Mouse (Mus musculus): ENCODE results near the gene Olfr68.
"Not testable (repeated sequence)": the region's sequence is repeated elsewhere in the genome, so short reads cannot be mapped to it uniquely, and the experiment has no call there.

Gene Olfr68

GRCm38 (mm10) chr7:103779598-103779997 lies at the start of gene Olfr68:
Gene Olfr68 (minus strand): TSS chr7:103779698.
- no peak for DNase-seq

GRCm38 (mm10) chr7:103827808-103828207 lies 48.3 kb upstream of the Olfr68 start, which contains the start of gene Hbb-bs:
Gene Hbb-bs (minus strand): TSS chr7:103828096.
- DNase-seq = no peak

GRCm38 (mm10) chr7:103827139-103827538 lies 47.6 kb upstream of the Olfr68 start:
- not testable (repeated sequence) for DNase-seq

DNA sequence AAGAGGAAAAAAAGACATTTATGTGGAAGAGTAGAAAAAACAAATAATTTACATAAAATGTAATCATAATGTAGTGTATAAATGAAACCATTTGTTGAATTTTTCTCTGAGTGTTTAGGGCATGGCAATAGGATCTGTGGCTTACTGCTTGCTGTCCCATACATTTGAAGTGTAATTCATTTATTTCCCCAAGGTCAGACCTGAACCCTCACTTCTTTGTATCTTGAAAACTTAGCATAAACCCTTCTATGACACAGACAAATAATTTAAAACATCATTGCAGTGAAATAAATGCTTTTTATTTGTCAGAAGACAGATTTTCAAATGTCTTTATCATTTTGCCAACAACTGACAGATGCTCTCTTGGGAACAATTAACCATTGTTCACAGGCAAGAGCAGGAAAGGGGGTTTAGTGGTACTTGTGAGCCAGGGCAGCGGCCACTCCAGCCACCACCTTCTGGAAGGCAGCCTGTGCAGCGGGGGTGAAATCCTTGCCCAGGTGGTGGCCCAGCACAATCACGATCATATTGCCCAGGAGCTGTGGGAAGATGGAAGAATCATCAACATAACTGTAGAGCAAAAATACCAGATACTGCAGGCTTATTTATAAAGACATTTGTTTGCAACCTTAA lies 46.9 kb upstream of the Olfr68 start:
- no peak for DNase-seq

- no peak for DNase-seq
Observed at GRCm38 (mm10) chr7:103825536-103826254, 46.2 kb upstream of the Olfr68 start.

- no peak for DNase-seq
Observed at GRCm38 (mm10) chr7:103824597-103824996, 45.1 kb upstream of the Olfr68 start.

- not testable (repeated sequence) for DNase-seq
Observed at GRCm38 (mm10) chr7:103815085-103815484, 35.6 kb upstream of the Olfr68 start.

- DNase-seq = no peak
Observed at GRCm38 (mm10) chr7:103813766-103814165, 34.3 kb upstream of the Olfr68 start, which contains the start of gene Hbb-bt. Gene Hbb-bt (minus strand): TSS chr7:103813996.

DNA sequence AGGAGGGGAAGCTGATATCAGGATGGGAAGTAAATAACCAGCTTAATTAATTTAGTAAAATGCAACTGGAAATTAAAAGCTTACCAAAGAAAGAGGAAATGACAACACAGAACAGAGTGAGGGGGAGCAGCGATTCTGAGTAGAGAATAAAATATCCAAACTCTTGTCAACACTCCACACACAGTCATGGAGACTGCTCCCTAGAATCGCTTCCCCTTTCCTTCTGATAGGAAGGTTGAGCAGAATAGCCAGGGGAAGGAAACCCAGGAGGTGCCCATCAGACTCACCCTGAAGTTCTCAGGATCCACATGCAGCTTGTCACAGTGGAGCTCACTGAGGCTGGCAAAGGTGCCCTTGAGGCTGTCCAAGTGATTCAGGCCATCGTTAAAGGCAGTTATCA lies 33.7 kb upstream of the Olfr68 start:
- DNase-seq = not testable (repeated sequence)

GRCm38 (mm10) chr7:103812174-103812573 lies 32.7 kb upstream of the Olfr68 start:
- no peak for DNase-seq

DNA sequence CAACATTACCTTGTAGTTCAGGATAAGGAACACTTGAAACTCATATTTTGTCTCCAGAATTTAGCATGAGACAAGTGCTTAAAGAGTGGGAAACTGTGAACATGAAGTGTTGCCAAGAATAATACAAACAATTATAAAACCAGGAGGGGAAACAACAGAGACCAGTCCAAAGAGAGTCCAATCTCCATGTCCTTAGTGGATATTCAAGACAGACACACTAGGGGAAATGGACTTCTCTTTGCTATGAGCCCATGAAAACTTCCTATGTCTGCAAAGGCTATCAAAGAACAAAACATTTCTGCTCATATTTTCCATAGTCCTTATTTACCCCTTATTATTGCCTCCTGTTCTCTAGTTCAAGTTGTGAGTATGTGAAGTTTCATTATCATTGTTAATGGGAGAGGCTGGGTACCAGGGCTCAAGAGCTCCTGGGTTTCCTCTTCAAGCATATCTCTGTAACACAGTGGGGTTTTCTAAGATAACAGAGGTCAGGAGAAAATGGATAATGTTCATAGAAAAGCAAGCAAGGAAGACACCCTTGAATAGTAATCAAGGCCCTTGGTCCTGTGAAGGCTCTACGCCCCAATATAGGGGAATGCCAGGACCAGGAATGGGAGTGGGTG lies 31.8 kb upstream of the Olfr68 start:
- DNase-seq = no peak

DNA sequence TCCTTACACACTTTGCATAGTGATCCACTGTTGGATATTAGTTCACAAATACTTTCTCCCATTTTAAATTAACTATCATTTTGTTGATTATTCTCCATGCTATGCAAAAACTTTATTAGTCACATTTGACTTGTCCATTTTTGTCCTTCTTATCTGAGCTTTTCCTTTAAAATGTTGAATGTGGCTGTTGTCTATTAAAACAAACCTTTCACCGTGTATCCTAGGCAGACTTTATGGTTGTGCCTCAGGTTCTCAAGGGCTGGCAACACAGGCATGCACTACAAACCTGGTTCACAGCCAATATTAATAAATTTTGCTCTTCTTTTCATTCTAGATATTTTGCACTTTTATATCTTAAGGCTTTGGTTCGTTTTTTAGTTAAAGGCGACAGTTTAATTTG lies 31.2 kb upstream of the Olfr68 start:
- DNase-seq = no peak

- DNase-seq = no peak
Observed at GRCm38 (mm10) chr7:103810296-103810695, 30.8 kb upstream of the Olfr68 start.

DNA sequence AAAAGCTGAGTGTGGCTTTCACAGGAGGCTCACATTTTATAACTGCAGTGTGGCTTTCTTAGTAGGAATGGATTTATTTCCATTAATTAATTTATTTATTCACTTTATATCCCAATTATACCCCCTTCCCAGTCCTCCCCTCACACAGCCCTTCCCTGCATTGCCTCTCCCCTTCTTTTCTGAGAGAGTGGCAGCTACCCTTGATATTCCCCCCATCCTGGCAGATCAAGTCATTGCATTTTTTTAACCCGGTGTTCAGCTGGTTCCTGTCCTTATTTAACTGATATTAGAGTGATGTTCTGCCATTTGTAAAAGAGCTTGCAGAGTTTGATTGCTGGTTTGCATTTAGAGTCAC lies 30.3 kb upstream of the Olfr68 start:
- DNase-seq = no peak

DNA sequence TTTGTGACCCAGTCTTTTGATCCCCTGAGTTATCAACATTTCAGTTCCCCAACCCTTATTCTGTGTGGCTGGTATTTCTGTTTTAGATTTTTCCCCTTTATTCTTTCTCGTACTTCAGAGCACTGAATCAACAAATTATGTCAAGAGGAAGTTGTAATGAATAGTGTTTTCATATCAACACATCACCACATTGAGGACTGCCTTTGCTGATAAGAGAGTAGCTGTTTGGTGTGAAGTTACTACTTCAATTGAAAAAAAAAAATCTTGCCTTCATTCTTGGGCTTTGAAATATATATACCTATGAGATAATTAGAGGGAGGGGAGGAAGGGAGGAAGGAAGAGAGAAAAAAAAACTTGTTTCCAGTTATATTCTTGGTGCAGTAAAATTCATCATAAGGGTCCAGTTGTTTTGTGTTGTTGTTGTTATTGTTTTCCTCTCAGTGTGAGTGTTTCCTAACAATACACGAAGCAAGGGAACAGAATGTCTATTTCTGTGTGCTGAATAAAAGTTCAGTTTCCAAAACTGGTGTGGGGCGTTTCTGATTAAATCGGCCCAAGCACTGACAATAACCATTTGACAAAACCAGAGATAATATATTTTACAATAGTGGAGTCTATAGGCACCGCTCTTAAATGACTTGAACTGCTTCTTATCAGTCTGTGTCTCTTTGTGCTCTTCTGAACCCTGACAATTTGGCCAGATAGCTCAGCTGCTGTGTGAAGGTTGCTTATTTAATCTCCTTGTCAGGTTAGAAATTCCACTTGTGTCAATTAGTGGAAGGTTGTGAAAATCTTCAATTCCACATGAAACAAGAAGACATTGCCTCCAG lies 29.7 kb upstream of the Olfr68 start:
- no peak for DNase-seq

DNA sequence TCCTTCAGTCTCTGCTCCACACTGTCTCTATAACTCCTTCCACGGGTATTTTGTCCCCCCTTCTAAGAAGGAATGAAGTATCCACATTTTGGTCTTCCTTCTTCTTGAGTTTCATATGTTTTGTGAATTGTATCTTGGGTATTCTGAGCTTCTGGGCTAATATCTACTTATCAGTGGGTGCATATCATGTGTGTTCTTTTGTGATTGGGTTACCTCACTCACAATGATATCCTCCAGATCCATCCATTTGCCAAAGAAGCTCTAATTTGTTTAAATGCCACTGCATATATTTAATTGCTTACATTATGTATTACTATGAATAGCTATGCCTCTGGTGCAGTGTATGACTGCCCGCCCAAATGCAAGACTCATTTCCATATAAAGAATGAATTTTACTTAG lies 28.6 kb upstream of the Olfr68 start:
- not testable (repeated sequence) for DNase-seq

- DNase-seq = no peak
Observed at GRCm38 (mm10) chr7:103806856-103807255, 27.4 kb upstream of the Olfr68 start.

DNA sequence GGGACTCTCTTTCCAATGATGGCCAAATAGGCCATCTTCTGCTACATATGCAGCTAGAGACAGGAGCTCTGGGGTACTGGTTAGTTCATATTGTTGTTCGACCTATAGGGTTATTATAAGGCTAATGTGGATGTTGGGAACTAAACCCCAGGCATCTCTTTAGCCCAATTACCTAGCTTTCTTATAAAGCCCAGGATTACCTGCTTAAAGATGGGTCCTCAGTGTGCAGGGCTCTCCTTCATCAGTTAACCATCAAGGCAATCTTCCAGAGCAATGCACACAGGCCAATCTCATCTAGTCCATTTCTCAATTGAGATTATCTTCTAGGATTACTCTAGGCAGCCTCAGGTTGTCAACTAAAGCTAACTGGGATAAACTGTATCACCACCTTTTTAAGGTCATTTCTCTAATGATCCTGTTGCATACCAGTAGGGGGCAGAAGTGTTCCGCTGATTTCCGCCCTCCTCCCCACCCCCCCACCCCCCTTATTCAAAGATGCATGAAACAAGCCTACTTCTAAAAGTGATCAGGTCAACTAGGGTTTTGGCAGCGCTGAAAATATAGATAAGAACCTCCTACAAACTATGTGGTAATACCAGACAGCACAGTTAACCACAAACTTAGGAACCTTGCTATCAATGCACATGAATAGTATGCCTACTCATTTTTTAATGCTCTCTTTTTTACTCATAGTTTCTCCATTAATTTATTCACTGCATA lies 13.3 kb upstream of the Olfr68 start:
- no peak for DNase-seq

GRCm38 (mm10) chr7:103791721-103792120 lies 12.2 kb upstream of the Olfr68 start, which contains the start of gene Olfr67:
Gene Olfr67 (minus strand): TSS chr7:103791821.
- DNase-seq = no peak

DNA sequence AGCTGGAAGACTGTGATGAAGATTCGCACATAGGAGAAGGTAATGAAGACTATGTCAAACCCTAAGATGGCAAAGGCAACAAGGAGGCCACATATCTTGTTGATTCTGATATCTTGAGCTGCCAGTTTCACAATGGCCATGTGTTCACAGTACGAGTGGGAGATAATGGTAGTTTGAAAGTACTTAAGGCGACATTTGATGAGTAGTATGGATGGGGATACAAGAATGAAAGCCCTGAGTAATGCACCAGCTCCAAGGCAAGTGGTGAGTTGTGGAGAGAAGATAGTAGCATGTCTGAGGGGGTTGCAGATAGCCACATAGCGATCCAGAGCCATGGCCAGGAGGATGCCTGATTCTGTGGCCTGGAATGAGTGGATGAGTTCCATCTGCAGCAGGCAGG lies 1.8 kb downstream of the Olfr68 start:
- not testable (repeated sequence) for DNase-seq

DNA sequence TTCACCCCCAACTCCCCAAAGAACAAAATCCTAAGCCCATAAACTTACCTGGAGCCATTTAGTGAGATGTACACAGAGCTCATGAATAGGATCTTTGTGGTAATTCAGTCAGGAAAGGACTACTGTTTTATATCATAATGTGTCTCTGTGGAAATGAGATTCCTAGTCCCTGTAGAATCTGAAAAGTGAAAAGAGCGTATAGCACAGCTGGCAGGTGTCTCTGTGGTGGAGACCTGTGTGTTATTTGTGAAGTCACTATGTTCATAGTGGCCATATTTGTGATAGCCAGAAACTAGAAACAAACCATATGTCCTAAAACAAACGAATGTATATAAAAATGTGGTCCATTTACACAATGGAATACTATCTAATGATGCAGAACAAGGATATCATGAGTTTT lies 8.0 kb downstream of the Olfr68 start, which contains the start of gene Olfr69:
Olfr69 (minus strand) TSS at position 101 of the 400 bp plus-strand sequence.
- DNase-seq = no peak

DNA sequence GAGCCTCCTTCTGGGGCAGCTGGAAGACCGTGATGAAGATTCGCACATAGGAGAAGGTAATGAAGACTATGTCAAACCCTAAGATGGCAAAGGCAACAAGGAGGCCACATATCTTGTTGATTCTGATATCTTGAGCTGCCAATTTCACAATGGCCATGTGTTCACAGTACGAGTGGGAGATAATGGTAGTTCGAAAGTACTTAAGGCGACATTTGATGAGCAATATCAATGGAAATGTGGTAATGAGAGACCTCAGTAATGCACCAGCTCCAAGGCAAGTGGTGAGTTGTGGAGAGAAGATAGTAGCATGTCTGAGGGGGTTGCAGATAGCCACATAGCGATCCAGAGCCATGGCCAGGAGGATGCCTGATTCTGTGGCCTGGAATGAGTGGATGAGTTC lies 11.8 kb downstream of the Olfr68 start:
- not testable (repeated sequence) for DNase-seq

Measured in spleen, adult 18-20 months (tissue).